Mouse (Mus musculus) ES-E14 (cell line): ENCODE measurements around the gene Rps27l. TPM values are rescaled to one million over a fixed set of nuclear protein-coding genes. Genes with fewer than 3 reads are reported as not detected.

Experiments used
- DNase-seq: peaks from one replicate; pipeline ENCODE4 v3.0.0-alpha.2; 2013; ENCODE audit warnings: low read depth, low spot score
- H3K27ac ChIP-seq: 2 replicates; pipeline ENCODE4 v1.5.1; 2012; ENCODE audit warnings: low read depth, mild to moderate bottlenecking, low read length, moderate library complexity, mixed read lengths; ENCODE audit not compliant: poor library complexity, insufficient read depth, severe bottlenecking
- H3K36me3 ChIP-seq: 2 replicates; pipeline ENCODE4 v1.6.1; 2012; ENCODE audit warnings: mild to moderate bottlenecking, low read length, moderate library complexity, mixed read lengths; ENCODE audit not compliant: control insufficient read depth, poor library complexity, insufficient read depth, severe bottlenecking
- H3K4me1 ChIP-seq, 2 experiments: fragments of 150-350 bp in 1 of 2; sonication (generic) in 1 of 2; 2 replicates each; pipeline ENCODE4 v1.6.1; 2012; ENCODE audit warnings: low read length in 2 of 2, mild to moderate bottlenecking in 1 of 2, mixed read lengths in 1 of 2; ENCODE audit not compliant: control insufficient read depth in 2 of 2, insufficient read depth in 2 of 2, poor library complexity in 1 of 2
- H3K4me3 ChIP-seq, 2 experiments: fragments of 150-350 bp in 1 of 2; sonication (generic) in 1 of 2; 2 replicates each; pipeline ENCODE4 v1.5.1; 2012; ENCODE audit warnings: low read length in 2 of 2, low read depth in 1 of 2, mild to moderate bottlenecking in 1 of 2, mixed read lengths in 1 of 2; ENCODE audit not compliant: insufficient read depth in 1 of 2, poor library complexity in 1 of 2, severe bottlenecking in 1 of 2
- H3K9ac ChIP-seq: 2 replicates; pipeline ENCODE4 v1.6.1; 2012; ENCODE audit warnings: low read depth, mild to moderate bottlenecking, low read length, mixed read lengths; ENCODE audit not compliant: poor library complexity, insufficient read depth, severe bottlenecking
- H3K9me3 ChIP-seq: fragments of 150-350 bp; sonication (generic); 2 replicates; pipeline ENCODE4 v1.6.1; 2012; ENCODE audit warnings: low read depth, mild to moderate bottlenecking, low read length; ENCODE audit not compliant: control insufficient read depth, insufficient read depth
- CHD2 ChIP-seq: IDR thresholded peaks from 2 replicates; pipeline ENCODE4 v1.6.1; 2014; ENCODE audit warnings: mild to moderate bottlenecking, low read depth, low read length, inconsistent platforms
- HCFC1 ChIP-seq: IDR thresholded peaks from 2 replicates; pipeline ENCODE4 v1.6.1; 2012; ENCODE audit warnings: low read length, inconsistent platforms, borderline replicate concordance; ENCODE audit not compliant: insufficient read depth
- MAFK ChIP-seq: IDR thresholded peaks from 2 replicates; pipeline ENCODE4 v1.6.1; 2014; ENCODE audit warnings: mild to moderate bottlenecking, low read depth, low read length, inconsistent platforms; ENCODE audit not compliant: insufficient read depth
- ZC3H11A ChIP-seq: IDR thresholded peaks from 2 replicates; pipeline ENCODE4 v1.6.1; 2012; ENCODE audit warnings: low read depth, mild to moderate bottlenecking, inconsistent platforms, low read length, borderline replicate concordance
- ZNF384 ChIP-seq: IDR thresholded peaks from 2 replicates; pipeline ENCODE4 v1.6.1; 2012; ENCODE audit warnings: low read depth, low read length, inconsistent platforms
- in situ Hi-C, 2 experiments: fragments of 600-800 bp; cut with MboI; formaldehyde crosslinking; loops; one replicate each; pipeline ENCODE4 v1.15.1; 2025; ENCODE audit warnings: low sequenced_read_pairs in 2 of 2, inconsistent platforms in 1 of 2; ENCODE audit not compliant: unreplicated experiment in 2 of 2
- total RNA-seq: library from RNA; depleted of rRNA; stranded (reverse); fragments of 300-350 nt; gene quantifications from 2 replicates; pipeline ENCODE4 v1.2.3, GENCODE M21; 2012

The Rps27l gene
- total RNA-seq, 1 experiment: 917 TPM

DNA sequence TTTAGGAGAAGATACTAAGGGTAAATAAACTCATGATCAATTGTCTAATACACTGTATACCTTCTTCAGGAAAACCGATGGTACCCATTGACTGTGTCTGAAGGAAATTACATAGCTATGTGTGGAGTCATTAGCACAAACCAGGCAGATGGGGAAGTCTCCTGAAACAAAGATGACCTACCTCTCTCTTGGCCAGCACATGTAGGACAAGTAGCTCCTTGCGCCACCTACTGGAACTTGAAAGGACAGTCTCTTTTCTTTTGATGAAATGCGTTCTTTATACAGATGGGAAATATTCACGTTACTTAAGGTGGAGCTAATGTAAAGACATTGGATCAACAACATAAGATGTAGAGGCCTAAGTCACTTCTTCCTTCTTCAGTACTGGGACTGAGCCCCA lies 7.0 kb upstream of the Rps27l start:
- Histone ChIP-seq H3K27ac (no peak overlapping the region), H3K4me3 (no peak overlapping the region), H3K36me3 (no peaks in the 10 kb centered on the region), H3K9me3 (no peaks in the 10 kb centered on the region), H3K4me1 (peaks cover 0 to 4% of the 10 kb centered on the region in 2 experiments; a peak in 2 of 4 replicates), H3K9ac (no peak overlapping the region)
- peak; percentile 58 for DNase-seq
- in situ Hi-C loops: no loop called here
- TF ChIP-seq ZC3H11A (no peak), CHD2 (no peak), MAFK (no peak), ZNF384 (no peak), HCFC1 (no peak)

DNA sequence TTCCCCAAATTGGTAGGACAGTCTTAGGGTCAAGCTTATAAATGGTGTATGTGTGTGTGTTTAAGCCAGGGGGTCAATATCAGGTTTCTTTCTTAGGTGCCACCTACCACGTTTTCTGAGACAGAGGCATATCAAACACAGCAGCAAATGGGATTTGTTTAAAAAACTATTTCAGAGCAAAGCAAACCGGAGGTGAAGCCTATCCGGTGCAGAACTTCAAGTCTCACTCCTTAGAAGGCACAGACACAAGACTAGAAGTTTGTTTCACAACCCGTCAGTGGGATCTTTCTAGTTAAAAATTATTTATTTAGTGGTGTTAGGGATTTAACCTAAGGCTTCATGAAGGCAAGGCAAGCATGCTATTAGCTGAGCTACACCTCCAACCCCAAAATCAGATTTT lies 725 bp upstream of the Rps27l start:
- Histone ChIP-seq H3K9ac (peak overlapping the region; percentile 70; the same call in 1 of the 2 replicates), H3K4me1 (peaks cover 3 to 4% of the 10 kb centered on the region in 2 experiments; a peak in 3 of 4 replicates), H3K36me3 (peaks cover 3% of the 10 kb centered on the region), H3K4me3 (peak overlapping the region; percentile 76 to 79; a peak in 3 of 4 replicates), H3K9me3 (no peaks in the 10 kb centered on the region), H3K27ac (peak overlapping the region; percentile 6; the same call in 1 of the 2 replicates)
- DNase-seq: no peak
- in situ Hi-C loops: no loop called here
- TF ChIP-seq MAFK (no peak), ZNF384 (no peak), ZC3H11A (no peak), HCFC1 (no peak), CHD2 (no peak)

DNA sequence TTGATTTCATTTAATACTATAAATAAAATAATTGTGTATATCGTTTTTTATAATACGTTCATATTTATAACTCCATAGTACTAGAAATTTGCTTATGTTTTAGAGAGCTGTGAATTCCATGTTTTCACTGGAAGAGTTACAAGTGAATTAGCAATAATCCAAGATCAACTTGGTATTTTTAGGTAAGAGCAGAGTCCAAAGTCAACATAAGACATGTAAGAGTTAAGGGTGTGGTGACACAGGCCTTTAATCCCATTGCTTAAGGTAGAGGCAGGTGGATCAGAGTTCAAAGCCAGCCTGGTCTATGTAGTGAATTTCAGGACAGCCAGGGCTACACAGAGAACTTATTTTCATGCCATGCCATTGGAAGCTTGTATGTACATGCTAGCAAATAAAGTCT lies 2.6 kb downstream of the Rps27l start:
- no peak for TF ChIP-seq MAFK
- TF ChIP-seq ZC3H11A: no peak
- TF ChIP-seq CHD2: no peak
- no peak for TF ChIP-seq HCFC1
- no peak for TF ChIP-seq ZNF384
- Histone ChIP-seq H3K4me3 (no peak overlapping the region), H3K36me3 (peaks cover 3% of the 10 kb centered on the region), H3K9ac (no peak overlapping the region), H3K4me1 (peaks cover 0 to 3% of the 10 kb centered on the region in 2 experiments; a peak in 1 of 4 replicates), H3K9me3 (no peaks in the 10 kb centered on the region), H3K27ac (no peak overlapping the region)
- in situ Hi-C loops: no loop called here
- DNase-seq: no peak

DNA sequence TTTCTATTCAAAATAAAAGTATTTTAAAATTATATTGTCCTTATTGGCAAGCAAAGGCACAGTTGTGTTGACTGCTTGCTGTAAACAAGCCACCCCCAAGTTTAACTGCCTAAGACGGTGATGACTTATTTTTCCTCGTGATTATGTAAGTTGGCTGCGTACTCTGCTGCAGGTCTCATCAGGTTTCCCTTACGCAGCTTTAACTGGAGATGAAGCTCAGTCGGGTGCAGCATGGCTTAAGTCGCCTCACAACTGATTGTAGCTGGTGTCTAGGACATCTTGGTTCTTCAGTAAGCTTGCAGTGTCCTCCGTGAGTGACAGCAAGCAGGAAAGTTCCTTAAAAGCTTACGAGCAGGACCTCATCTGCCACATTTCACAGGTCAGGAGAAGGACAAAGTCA lies 6.4 kb downstream of the Rps27l start:
- Histone ChIP-seq H3K9ac (no peak overlapping the region), H3K4me3 (no peak overlapping the region), H3K4me1 (peaks cover 0 to under 1% of the 10 kb centered on the region in 2 experiments; a peak in 1 of 4 replicates), H3K27ac (no peak overlapping the region), H3K9me3 (no peaks in the 10 kb centered on the region), H3K36me3 (peaks cover 3% of the 10 kb centered on the region)
- no peak for DNase-seq
- in situ Hi-C loops: no loop called here
- no peak for TF ChIP-seq CHD2
- TF ChIP-seq ZC3H11A: no peak
- TF ChIP-seq MAFK: no peak
- no peak for TF ChIP-seq HCFC1
- no peak for TF ChIP-seq ZNF384

DNA sequence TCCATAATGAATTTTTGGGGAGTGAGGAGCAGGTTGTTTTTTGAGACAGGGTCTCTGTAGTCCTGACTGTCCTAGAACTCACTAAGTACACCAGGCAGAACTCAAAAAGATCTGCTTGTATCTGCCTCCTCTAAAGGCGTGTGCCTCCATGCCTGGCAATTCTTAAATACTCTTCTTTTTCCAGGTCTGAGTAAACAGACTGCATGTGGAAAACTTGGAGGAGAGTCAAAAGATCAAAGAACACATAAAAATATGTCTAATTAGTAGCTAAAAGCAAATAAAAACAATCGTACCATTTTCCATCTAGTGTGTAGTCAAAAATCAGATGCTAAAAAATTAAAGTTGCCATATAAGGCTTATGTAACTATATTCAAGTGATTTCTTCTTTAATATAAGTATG lies 7.0 kb downstream of the Rps27l start:
- in situ Hi-C loops: no loop called here
- Histone ChIP-seq H3K4me3 (no peak overlapping the region), H3K27ac (no peak overlapping the region), H3K4me1 (no peaks in the 10 kb centered on the region; a peak in 1 of 4 replicates), H3K36me3 (peaks cover 3% of the 10 kb centered on the region), H3K9me3 (no peaks in the 10 kb centered on the region), H3K9ac (no peak overlapping the region)
- DNase-seq: no peak
- TF ChIP-seq HCFC1: no peak
- no peak for TF ChIP-seq MAFK
- TF ChIP-seq CHD2: no peak
- no peak for TF ChIP-seq ZC3H11A
- no peak for TF ChIP-seq ZNF384
